Mouse (Mus musculus): Measurements from ENCODE around the gene Qars. TPM values are rescaled to one million over a fixed set of nuclear protein-coding genes. Genes with fewer than 3 reads are reported as not detected.
A peak's percentile ranks its signal among the peaks of the same experiment; 100 is the strongest.

Qars gene
- polyA plus RNA-seq, 1 experiment from 2014 or later: 66.4 TPM

DNA sequence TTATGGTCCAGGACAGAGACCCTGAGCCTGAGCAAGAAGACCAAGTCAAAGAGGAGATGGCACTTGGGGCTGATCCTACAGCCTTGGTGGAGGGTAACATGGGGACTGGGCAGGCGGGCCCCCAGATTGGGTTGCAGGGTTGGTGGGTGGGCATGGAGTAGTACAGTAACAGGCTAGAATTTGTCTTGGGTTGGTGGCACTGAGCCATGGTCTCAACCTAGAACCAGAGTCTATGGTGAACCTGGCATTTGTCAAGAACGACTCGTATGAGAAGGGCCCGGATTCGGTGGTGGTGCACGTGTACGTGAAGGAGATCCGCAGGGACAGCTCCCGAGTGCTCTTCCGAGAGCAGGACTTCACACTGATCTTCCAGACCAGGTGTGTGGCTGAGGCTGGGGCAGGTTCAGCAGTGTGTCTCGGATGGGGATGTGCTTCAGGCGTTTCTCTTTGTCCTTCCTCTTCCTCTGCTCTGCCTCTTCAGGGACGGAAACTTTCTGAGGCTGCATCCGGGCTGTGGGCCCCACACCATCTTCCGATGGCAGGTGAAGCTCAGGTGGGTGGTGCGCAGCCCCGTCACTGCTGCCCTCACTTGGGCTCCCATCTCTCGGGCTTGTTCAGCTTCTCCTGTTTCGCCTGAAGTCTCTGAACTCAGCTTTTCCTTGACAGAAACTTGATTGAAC is 13.2 kb upstream of the Qars start:
- H3K4me1 ChIP-seq (replicated peaks; ENCODE audit: control insufficient read depth, insufficient read depth): peaks cover 4% of the 10 kb centered on the region; the same call in 1 of the 2 replicates
- H3K4me3 ChIP-seq (ENCODE audit: low read depth, low read length): no peak overlapping the region
- H3K9me3 ChIP-seq (ENCODE audit: control insufficient read depth, low read length): no peaks in the 10 kb centered on the region
- ATAC-seq (ENCODE audit: low FRiP score, low TSS enrichment) (no peak), DNase-seq (ENCODE audit: low spot score) (no peak)
- H3K9ac ChIP-seq (ENCODE audit: low read length): no peak overlapping the region
- no peaks in the 10 kb centered on the region for H3K27me3 ChIP-seq (ENCODE audit: control insufficient read depth, insufficient read depth, low read length)
- no peak for TF ChIP-seq CTCF (IDR thresholded peaks at IDR 0.05; ENCODE audit: low read depth)
- no peak for TF ChIP-seq EP300 (optimal IDR thresholded peaks at IDR 0.05)
- no peak overlapping the region for H3K4me2 ChIP-seq (replicated peaks; ENCODE audit: low read depth)
- peaks cover 44% of the 10 kb centered on the region for H3K36me3 ChIP-seq (ENCODE audit: control insufficient read depth, insufficient read depth, low read length)
- WGBS: 95% methylated on average over 19 of the region's 19 CpGs
- no peak overlapping the region for H3K27ac ChIP-seq (replicated peaks)

GRCm38 (mm10) chr9:108494905-108495304 is 12.6 kb upstream of the Qars start:
- H3K27me3 ChIP-seq (ENCODE audit: control insufficient read depth, insufficient read depth, low read length): no peaks in the 10 kb centered on the region
- H3K36me3 ChIP-seq (ENCODE audit: control insufficient read depth, insufficient read depth, low read length): peaks cover 50% of the 10 kb centered on the region
- DNase-seq (ENCODE audit: low spot score) (no peak), ATAC-seq (ENCODE audit: low FRiP score, low TSS enrichment) (no peak)
- no peak overlapping the region for H3K27ac ChIP-seq (replicated peaks)
- 85% methylated on average over 10 of the region's 10 CpGs for whole genome bisulfite sequencing
- H3K9me3 ChIP-seq (ENCODE audit: control insufficient read depth, low read length): no peaks in the 10 kb centered on the region
- peaks cover 4% of the 10 kb centered on the region; the same call in 1 of the 2 replicates for H3K4me1 ChIP-seq (replicated peaks; ENCODE audit: control insufficient read depth, insufficient read depth)
- no peak overlapping the region for H3K9ac ChIP-seq (ENCODE audit: low read length)
- TF ChIP-seq EP300 (optimal IDR thresholded peaks at IDR 0.05) (no peak), CTCF (IDR thresholded peaks at IDR 0.05; ENCODE audit: low read depth) (no peak)
- no peak overlapping the region for H3K4me3 ChIP-seq (ENCODE audit: low read depth, low read length)
- no peak overlapping the region for H3K4me2 ChIP-seq (replicated peaks; ENCODE audit: low read depth)

DNA sequence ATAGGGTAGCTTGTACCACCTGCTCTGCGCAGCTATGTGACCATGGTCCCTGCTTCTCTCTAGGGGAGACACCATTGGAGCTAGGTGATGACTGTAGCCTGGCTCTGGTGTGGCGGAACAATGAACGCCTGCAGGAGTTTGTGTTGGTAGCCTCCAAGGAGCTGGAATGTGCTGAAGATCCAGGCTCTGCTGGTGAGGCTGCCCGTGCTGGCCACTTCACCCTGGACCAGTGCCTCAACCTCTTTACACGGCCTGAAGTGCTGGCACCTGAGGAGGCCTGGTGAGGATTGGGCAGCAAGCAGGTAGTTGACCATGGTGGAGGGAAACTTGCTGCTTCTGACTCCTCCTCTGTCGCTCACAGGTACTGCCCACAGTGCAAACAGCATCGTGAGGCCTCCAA is 8.3 kb upstream of the Qars start:
- 91% methylated on average over 7 of the region's 7 CpGs for WGBS
- no peak for ATAC-seq (ENCODE audit: low FRiP score, low TSS enrichment)

DNA sequence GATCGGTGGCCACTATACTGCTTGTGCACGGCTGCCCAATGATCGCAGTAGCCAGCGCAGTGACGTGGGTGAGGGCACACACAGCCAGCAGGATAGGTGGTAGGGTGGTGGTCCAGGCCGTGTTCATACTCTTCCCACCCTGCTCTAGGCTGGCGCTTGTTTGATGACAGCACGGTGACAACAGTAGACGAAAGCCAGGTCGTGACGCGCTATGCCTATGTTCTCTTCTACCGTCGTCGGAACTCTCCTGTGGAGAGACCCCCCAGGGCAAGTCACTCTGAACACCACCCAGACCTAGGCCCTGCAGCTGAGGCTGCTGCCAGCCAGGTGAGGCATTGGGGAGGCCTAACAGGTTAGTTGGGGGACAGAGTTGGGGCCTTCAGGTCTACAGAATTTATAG is 7.6 kb upstream of the Qars start:
- no peak overlapping the region; the same call in 1 of the 2 replicates for H3K27ac ChIP-seq (replicated peaks)
- no peak overlapping the region for H3K4me3 ChIP-seq (ENCODE audit: low read depth, low read length)
- no peaks in the 10 kb centered on the region for H3K4me1 ChIP-seq (replicated peaks; ENCODE audit: control insufficient read depth, insufficient read depth)
- no peaks in the 10 kb centered on the region for H3K9me3 ChIP-seq (ENCODE audit: control insufficient read depth, low read length)
- ATAC-seq (ENCODE audit: low FRiP score, low TSS enrichment) (no peak; the same call in 1 of the 2 replicates), DNase-seq (ENCODE audit: low spot score) (no peak)
- peaks cover 51% of the 10 kb centered on the region for H3K36me3 ChIP-seq (ENCODE audit: control insufficient read depth, insufficient read depth, low read length)
- H3K27me3 ChIP-seq (ENCODE audit: control insufficient read depth, insufficient read depth, low read length): no peaks in the 10 kb centered on the region
- no peak overlapping the region for H3K9ac ChIP-seq (ENCODE audit: low read length)
- 92% methylated on average over 15 of the region's 15 CpGs for WGBS
- TF ChIP-seq CTCF (IDR thresholded peaks at IDR 0.05; ENCODE audit: low read depth) (no peak), EP300 (optimal IDR thresholded peaks at IDR 0.05) (no peak)
- H3K4me2 ChIP-seq (replicated peaks; ENCODE audit: low read depth): no peak overlapping the region

More for the DNA sequence above, 8.3 kb upstream of the Qars start:
- Histone ChIP-seq H3K4me3 (ENCODE audit: low read depth, low read length) (no peak overlapping the region), H3K36me3 (ENCODE audit: control insufficient read depth, insufficient read depth, low read length) (peaks cover 53% of the 10 kb centered on the region), H3K27me3 (ENCODE audit: control insufficient read depth, insufficient read depth, low read length) (no peaks in the 10 kb centered on the region), H3K4me1 (replicated peaks; ENCODE audit: control insufficient read depth, insufficient read depth) (no peaks in the 10 kb centered on the region), H3K9me3 (ENCODE audit: control insufficient read depth, low read length) (no peaks in the 10 kb centered on the region), H3K27ac (replicated peaks) (no peak overlapping the region), H3K9ac (ENCODE audit: low read length) (no peak overlapping the region), H3K4me2 (replicated peaks; ENCODE audit: low read depth) (no peak overlapping the region)
- DNase-seq (ENCODE audit: low spot score): no peak
- TF ChIP-seq CTCF (IDR thresholded peaks at IDR 0.05; ENCODE audit: low read depth) (no peak), EP300 (optimal IDR thresholded peaks at IDR 0.05) (no peak)

GRCm38 (mm10) chr9:108506901-108507300 is 605 bp upstream of the Qars start:
- WGBS: 88% methylated on average over 7 of the region's 7 CpGs
- no peaks in the 10 kb centered on the region for H3K27me3 ChIP-seq (ENCODE audit: control insufficient read depth, insufficient read depth, low read length)
- no peak overlapping the region for H3K27ac ChIP-seq (replicated peaks)
- H3K9me3 ChIP-seq (ENCODE audit: control insufficient read depth, low read length): no peaks in the 10 kb centered on the region
- DNase-seq (ENCODE audit: low spot score) (no peak), ATAC-seq (ENCODE audit: low FRiP score, low TSS enrichment) (no peak)
- H3K4me1 ChIP-seq (replicated peaks; ENCODE audit: control insufficient read depth, insufficient read depth): no peaks in the 10 kb centered on the region
- no peak overlapping the region for H3K9ac ChIP-seq (ENCODE audit: low read length)
- H3K36me3 ChIP-seq (ENCODE audit: control insufficient read depth, insufficient read depth, low read length): peaks cover 4% of the 10 kb centered on the region
- H3K4me2 ChIP-seq (replicated peaks; ENCODE audit: low read depth): no peak overlapping the region
- TF ChIP-seq EP300 (optimal IDR thresholded peaks at IDR 0.05): no peak
- no peak for TF ChIP-seq CTCF (IDR thresholded peaks at IDR 0.05; ENCODE audit: low read depth)
- no peak overlapping the region for H3K4me3 ChIP-seq (ENCODE audit: low read depth, low read length)

GRCm38 (mm10) chr9:108508776-108509175 is 1.3 kb downstream of the Qars start:
- Histone ChIP-seq H3K27me3 (ENCODE audit: control insufficient read depth, insufficient read depth, low read length) (no peaks in the 10 kb centered on the region), H3K4me2 (replicated peaks; ENCODE audit: low read depth) (peak overlapping the region; percentile 78), H3K4me1 (replicated peaks; ENCODE audit: control insufficient read depth, insufficient read depth) (no peaks in the 10 kb centered on the region), H3K9me3 (ENCODE audit: control insufficient read depth, low read length) (no peaks in the 10 kb centered on the region), H3K9ac (ENCODE audit: low read length) (peak overlapping the region; percentile 87; the same call in 1 of the 2 replicates), H3K4me3 (ENCODE audit: low read depth, low read length) (peak overlapping the region; percentile 65), H3K27ac (replicated peaks) (peak overlapping the region; percentile 91; the same call in 1 of the 2 replicates), H3K36me3 (ENCODE audit: control insufficient read depth, insufficient read depth, low read length) (peaks cover 17% of the 10 kb centered on the region)
- 86% methylated on average over 7 of the region's 7 CpGs for WGBS
- DNase-seq (ENCODE audit: low spot score): peak; percentile 13
- TF ChIP-seq CTCF (IDR thresholded peaks at IDR 0.05; ENCODE audit: low read depth): no peak
- no peak for TF ChIP-seq EP300 (optimal IDR thresholded peaks at IDR 0.05)
- ATAC-seq (ENCODE audit: low FRiP score, low TSS enrichment): no peak

Measured in stomach, postnatal 0 days (tissue).